ENCODE assay signal across 16 mouse cellular contexts in genomic region chr6:111559459-111559858, GRCm38 (mm10).
A peak's percentile ranks its signal among the peaks of the same experiment; 100 is the strongest.
DNase-seq lines count a peak whose midpoint lies in the region; ATAC-seq and TF ChIP-seq lines count a peak whose summit lies in the region.
"Had no signal": no experiment of that assay in that cellular context is flagged by ENCODE, and none has a peak within 500 bp of the region (broad histone marks: within the 10 kb centered on the region; RNA-seq: fewer than 3 reads in every experiment).

No protein-coding gene starts in this region.

- no peaks in the 10 kb centered on the region for H3K79me2 ChIP-seq in heart, adult 2 months (replicated peaks; ENCODE audit: control insufficient read depth, insufficient read depth, low read length)
- H3K79me2 ChIP-seq in liver, adult 2 months (ENCODE audit: control insufficient read depth, insufficient read depth, low read length) = no peaks in the 10 kb centered on the region

- no peak overlapping the region for H3K27ac ChIP-seq in heart, adult 2 months
- H3K27ac ChIP-seq in liver, adult 2 months (replicated peaks; ENCODE audit: insufficient read depth, low read depth, low read length) = no peak overlapping the region
- H3K27ac ChIP-seq in liver, embryonic 11.5 days (ENCODE audit: low read depth, low read length) = no peak overlapping the region
- no peak overlapping the region for H3K27ac ChIP-seq in ES-Bruce4 (ENCODE audit: insufficient read depth, low read length)
- H3K27ac ChIP-seq in thymus, adult 2 months (ENCODE audit: control insufficient read depth, insufficient read depth, low read length) = no peak overlapping the region
- H3K27ac ChIP-seq: kidney, embryonic 15.5 days; limb, embryonic 12.5 days; macrophage had no signal

- WGBS in heart, adult 2 months = 60% methylated on average over 3 of the region's 3 CpGs
- 63% methylated on average over 3 of the region's 3 CpGs for WGBS in liver, adult 2 months
- WGBS in liver, embryonic 11.5 days = 54% methylated on average over 3 of the region's 3 CpGs
- WGBS in thymus, adult 2 months = 71% methylated on average over 3 of the region's 3 CpGs

- no peak for DNase-seq in heart, adult 2 months
- no peak for DNase-seq in heart, adult 9 months (ENCODE audit: low spot score in 2 of 2)
- DNase-seq in liver, adult 2 months (ENCODE audit: extremely low read depth, low read depth, low spot score) = no peak
- DNase-seq in liver, embryonic 11.5 days (ENCODE audit: low spot score) = no peak
- DNase-seq in R1 (ENCODE audit: low read depth, low spot score) = peak; percentile 50
- no peak for DNase-seq in thymus, adult 2 months
- DNase-seq: adrenal gland, postnatal 25 days; cerebellum, adult 8-10 months; lung, adult 2 months; right cerebral cortex, postnatal 25 days had no signal

- ATAC-seq in liver, embryonic 11.5 days (replicated peaks; ENCODE audit: low FRiP score) = no peak

- no peaks in the 10 kb centered on the region for H3K9me3 ChIP-seq in liver, embryonic 11.5 days (ENCODE audit: control insufficient read depth, low read length)
- no peaks in the 10 kb centered on the region for H3K9me3 ChIP-seq in ES-Bruce4 (replicated peaks; ENCODE audit: control insufficient read depth, insufficient read depth, low read length, poor library complexity, severe bottlenecking)
- H3K9me3 ChIP-seq: heart, embryonic 12.5 days; kidney, embryonic 15.5 days; limb, embryonic 12.5 days had no signal

- H3K27me3 ChIP-seq in heart, adult 2 months (ENCODE audit: control insufficient read depth, insufficient read depth, low read length) = no peaks in the 10 kb centered on the region
- no peaks in the 10 kb centered on the region for H3K27me3 ChIP-seq in liver, adult 2 months (ENCODE audit: control insufficient read depth, insufficient read depth, low read length)
- H3K27me3 ChIP-seq in liver, embryonic 11.5 days (replicated peaks; ENCODE audit: control insufficient read depth, insufficient read depth, low read length) = no peaks in the 10 kb centered on the region
- H3K27me3 ChIP-seq in ES-Bruce4 (ENCODE audit: control insufficient read depth, insufficient read depth, low read length, poor library complexity, severe bottlenecking) = no peaks in the 10 kb centered on the region
- H3K27me3 ChIP-seq in thymus, adult 2 months (ENCODE audit: control insufficient read depth, insufficient read depth, low read length) = no peaks in the 10 kb centered on the region
- H3K27me3 ChIP-seq: heart, embryonic 12.5 days; kidney, embryonic 15.5 days; limb, embryonic 12.5 days had no signal

- TF ChIP-seq POLR2A in heart, adult 2 months (IDR thresholded peaks at IDR 0.05; ENCODE audit: insufficient read depth, low read depth, low read length) = no peak
- TF ChIP-seq POLR2A in liver, adult 2 months (IDR thresholded peaks at IDR 0.05; ENCODE audit: extremely low read depth, insufficient read depth, low read length) = no peak
- no peak for TF ChIP-seq POLR2A in ES-Bruce4 (IDR thresholded peaks at IDR 0.05; ENCODE audit: insufficient read depth, low read length)
- TF ChIP-seq POLR2A in thymus, adult 2 months (IDR thresholded peaks at IDR 0.05; ENCODE audit: control insufficient read depth, extremely low read depth, insufficient read depth, low read length, poor library complexity) = no peak

- intact Hi-C loops in heart, adult 2 months (cut with DNase I) = no loop called here

- no peak overlapping the region for H3K4me3 ChIP-seq in heart, adult 2 months
- no peak overlapping the region for H3K4me3 ChIP-seq in liver, adult 2 months (ENCODE audit: insufficient read depth, low read depth, low read length)
- no peak overlapping the region for H3K4me3 ChIP-seq in liver, embryonic 11.5 days (ENCODE audit: low read depth, low read length)
- no peak overlapping the region for H3K4me3 ChIP-seq in ES-Bruce4 (ENCODE audit: low read depth, low read length)
- H3K4me3 ChIP-seq in thymus, adult 2 months (ENCODE audit: control insufficient read depth, insufficient read depth, low read length) = no peak overlapping the region
- H3K4me3 ChIP-seq: heart, embryonic 12.5 days; kidney, embryonic 15.5 days; limb, embryonic 12.5 days had no signal

- H3K36me3 ChIP-seq in heart, adult 2 months (ENCODE audit: control insufficient read depth, insufficient read depth, low read length) = no peaks in the 10 kb centered on the region
- H3K36me3 ChIP-seq in liver, adult 2 months (ENCODE audit: control insufficient read depth, insufficient read depth, low read length) = no peaks in the 10 kb centered on the region
- H3K36me3 ChIP-seq in liver, embryonic 11.5 days (ENCODE audit: control insufficient read depth, insufficient read depth, low read length) = no peaks in the 10 kb centered on the region
- no peaks in the 10 kb centered on the region for H3K36me3 ChIP-seq in ES-Bruce4 (ENCODE audit: control insufficient read depth, insufficient read depth, low read length, poor library complexity, severe bottlenecking)
- no peaks in the 10 kb centered on the region for H3K36me3 ChIP-seq in thymus, adult 2 months (ENCODE audit: control insufficient read depth, insufficient read depth, low read length)
- H3K36me3 ChIP-seq: heart, embryonic 12.5 days; kidney, embryonic 15.5 days; limb, embryonic 12.5 days had no signal

- H3K9ac ChIP-seq in heart, adult 2 months (ENCODE audit: low read depth, low read length) = no peak overlapping the region
- no peak overlapping the region for H3K9ac ChIP-seq in liver, adult 2 months (ENCODE audit: low read depth, low read length)
- H3K9ac ChIP-seq in liver, embryonic 11.5 days (ENCODE audit: low read depth, low read length) = no peak overlapping the region
- no peak overlapping the region for H3K9ac ChIP-seq in ES-Bruce4 (ENCODE audit: low read depth, poor library complexity, severe bottlenecking)
- H3K9ac ChIP-seq: heart, embryonic 12.5 days; kidney, embryonic 15.5 days; limb, embryonic 12.5 days had no signal

- no peak overlapping the region for H3K4me2 ChIP-seq in liver, embryonic 11.5 days
- H3K4me2 ChIP-seq: heart, embryonic 12.5 days; kidney, embryonic 15.5 days; limb, embryonic 12.5 days; midbrain, embryonic 11.5 days had no signal

- no peak for TF ChIP-seq EP300 in heart, adult 2 months (IDR thresholded peaks at IDR 0.05; ENCODE audit: insufficient read depth, low read depth, low read length)
- no peak for TF ChIP-seq EP300 in ES-Bruce4 (IDR thresholded peaks at IDR 0.05; ENCODE audit: insufficient read depth, low read depth, low read length)

- 0 out of 2 replicates have a peak, but pooled peaks have one; percentile 23 for TF ChIP-seq CTCF in heart, adult 2 months (IDR thresholded peaks at IDR 0.05)
- peak; percentile 37 for TF ChIP-seq CTCF in liver, adult 2 months (IDR thresholded peaks at IDR 0.05; ENCODE audit: low read depth, low read length)
- TF ChIP-seq CTCF in ES-Bruce4 (IDR thresholded peaks at IDR 0.05; ENCODE audit: low read depth, low read length) = peak; percentile 58
- TF ChIP-seq CTCF in thymus, adult 2 months (IDR thresholded peaks at IDR 0.05; ENCODE audit: borderline replicate concordance, control insufficient read depth, extremely low read depth, insufficient read depth, low read length, poor library complexity) = no peak

- H3K4me1 ChIP-seq in heart, adult 2 months (ENCODE audit: control insufficient read depth, insufficient read depth, low read length) = no peaks in the 10 kb centered on the region
- no peaks in the 10 kb centered on the region for H3K4me1 ChIP-seq in liver, adult 2 months (ENCODE audit: control insufficient read depth, insufficient read depth, low read length)
- no peaks in the 10 kb centered on the region for H3K4me1 ChIP-seq in liver, embryonic 11.5 days (replicated peaks; ENCODE audit: control insufficient read depth, insufficient read depth, low read length)
- no peaks in the 10 kb centered on the region for H3K4me1 ChIP-seq in ES-Bruce4 (ENCODE audit: control insufficient read depth, insufficient read depth, low read length)
- no peaks in the 10 kb centered on the region for H3K4me1 ChIP-seq in thymus, adult 2 months (replicated peaks; ENCODE audit: control insufficient read depth, insufficient read depth, low read length)
- H3K4me1 ChIP-seq: heart, embryonic 12.5 days; kidney, embryonic 15.5 days; limb, embryonic 12.5 days had no signal
